Mouse (Mus musculus) forebrain, embryonic 11.5 days (tissue): ENCODE results near the gene Ppa1. TPM values are rescaled to one million over a fixed set of nuclear protein-coding genes. Genes with fewer than 3 reads are reported as not detected.

ENCODE experiments used
- ATAC-seq: fragments of 200-750 bp; cut with Nextera tagmentation; replicated peaks from 2 replicates; pipeline ENCODE4 v1.8.0; 2017; ENCODE audit warnings: moderate TSS enrichment; ENCODE audit not compliant: low FRiP score
- DNase-seq: peaks from one replicate; pipeline ENCODE4 v3.0.0-alpha.2; 2017; ENCODE audit warnings: low spot score
- H3K27ac ChIP-seq: fragments of 300-500 bp; sonication (generic); 2 replicates; pipeline ENCODE4 v1.5.1; 2014; ENCODE audit warnings: low read depth, low read length
- H3K27me3 ChIP-seq: fragments of 300-500 bp; sonication (generic); 2 replicates; pipeline ENCODE4 v1.6.1; 2014; ENCODE audit warnings: mild to moderate bottlenecking, low read length, mixed read lengths; ENCODE audit not compliant: control insufficient read depth, insufficient read depth
- H3K36me3 ChIP-seq: fragments of 300-500 bp; sonication (generic); 2 replicates; pipeline ENCODE4 v1.6.1; 2014; ENCODE audit warnings: mild to moderate bottlenecking, low read length, moderate library complexity, mixed read lengths; ENCODE audit not compliant: control insufficient read depth, insufficient read depth
- H3K4me1 ChIP-seq: fragments of 300-500 bp; sonication (generic); replicated peaks from 2 replicates; pipeline ENCODE4 v1.6.1; 2014; ENCODE audit warnings: low read length, mixed read lengths; ENCODE audit not compliant: control insufficient read depth, insufficient read depth
- H3K4me2 ChIP-seq: fragments of 300-500 bp; sonication (generic); 2 replicates; pipeline ENCODE4 v1.6.1; 2014; ENCODE audit warnings: low read depth, mild to moderate bottlenecking, low read length, moderate library complexity, mixed read lengths; ENCODE audit not compliant: severe bottlenecking
- H3K4me3 ChIP-seq: fragments of 300-500 bp; sonication (generic); 2 replicates; pipeline ENCODE4 v1.5.1; 2014; ENCODE audit warnings: low read depth, low read length
- H3K9ac ChIP-seq: fragments of 300-500 bp; sonication (generic); 2 replicates; pipeline ENCODE4 v1.6.1; 2014; ENCODE audit warnings: low read length
- H3K9me3 ChIP-seq: fragments of 300-500 bp; sonication (generic); 2 replicates; pipeline ENCODE4 v1.6.1; 2016; ENCODE audit warnings: low read length, mixed read lengths; ENCODE audit not compliant: control insufficient read depth
- WGBS: fragments of 180-500 bp; shearing (Covaris S2); extraction: QIAGEN DNeasy Blood & Tissue Kit; methylation state at CpG from one replicate; pipeline ENCODE4 v1.1.7; 2014; 5-methylcytosine and 5-hydroxymethylcytosine counted together
- polyA plus RNA-seq: library from polyadenylated mRNA; unstranded; fragments of >200 nt; fragmentation: Nextera tagmentation; extraction: Ambion mirVana; gene quantifications from 2 replicates; pipeline ENCODE4 v1.2.1, GENCODE M21; 2014

Gene Ppa1
- polyA plus RNA-seq, 1 experiment from 2014 or later, result 330 TPM

- no peak overlapping the region for H3K4me2 ChIP-seq
- H3K9me3 ChIP-seq, result no peaks in the 10 kb centered on the region
- no peak overlapping the region for H3K4me3 ChIP-seq
- peaks cover 21% of the 10 kb centered on the region for H3K27me3 ChIP-seq
- WGBS, result 71% methylated on average over 15 of the region's 15 CpGs
- no peak overlapping the region for H3K9ac ChIP-seq
- H3K4me1 ChIP-seq, result peaks cover 5% of the 10 kb centered on the region
- no peak for ATAC-seq
- no peak for DNase-seq
- H3K27ac ChIP-seq, result no peak overlapping the region
- H3K36me3 ChIP-seq, result no peaks in the 10 kb centered on the region
These were observed 21.0 kb upstream of the Ppa1 start for GRCm38 (mm10) chr10:61627195-61627937.

DNA sequence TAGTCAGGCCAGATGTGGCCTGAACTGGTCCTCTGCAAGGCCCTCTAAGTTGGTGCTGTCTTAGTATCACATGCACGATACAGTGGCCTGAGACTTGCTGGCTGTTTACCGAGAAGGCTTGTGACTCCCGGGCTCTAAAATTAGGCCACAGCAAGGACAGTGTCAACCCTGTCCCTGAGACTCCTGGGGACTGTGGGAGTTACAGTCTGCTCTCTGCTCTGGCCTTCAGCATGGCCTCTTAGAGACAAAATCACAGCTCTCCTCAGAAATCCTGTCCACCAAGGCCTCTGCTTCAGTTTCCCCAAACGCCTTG is 20.5 kb upstream of the Ppa1 start:
- Histone ChIP-seq H3K9ac (no peak overlapping the region), H3K4me1 (peaks cover 5% of the 10 kb centered on the region), H3K27ac (no peak overlapping the region), H3K4me3 (no peak overlapping the region), H3K36me3 (no peaks in the 10 kb centered on the region), H3K4me2 (no peak overlapping the region), H3K9me3 (no peaks in the 10 kb centered on the region), H3K27me3 (peaks cover 21% of the 10 kb centered on the region)
- WGBS, result 82% methylated on average over 4 of the region's 4 CpGs
- DNase-seq (no peak), ATAC-seq (no peak)

DNA sequence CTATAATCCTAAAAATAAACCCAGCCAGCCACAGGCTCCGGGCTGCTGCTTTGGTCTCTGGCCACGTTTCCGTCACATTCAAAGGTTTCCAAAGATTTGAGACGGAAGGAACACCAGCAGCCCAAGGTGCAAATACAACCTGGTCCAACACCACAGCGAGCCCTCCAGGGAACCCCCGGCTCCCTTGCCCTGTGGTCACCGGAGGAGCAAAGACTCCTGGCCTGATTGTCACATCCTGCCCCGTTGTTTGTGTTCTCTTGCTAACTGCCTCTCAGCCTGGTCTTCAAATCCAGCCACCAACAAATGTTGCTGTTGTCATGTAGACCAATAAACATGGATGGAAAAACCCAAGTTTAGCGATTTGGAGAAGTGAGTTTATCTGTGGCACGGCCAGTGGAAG is 15.9 kb upstream of the Ppa1 start:
- H3K36me3 ChIP-seq, result no peaks in the 10 kb centered on the region
- no peaks in the 10 kb centered on the region for H3K4me1 ChIP-seq
- no peak overlapping the region for H3K4me2 ChIP-seq
- H3K9me3 ChIP-seq, result no peaks in the 10 kb centered on the region
- H3K4me3 ChIP-seq, result no peak overlapping the region
- ATAC-seq (no peak), DNase-seq (no peak)
- H3K27ac ChIP-seq, result no peak overlapping the region
- H3K27me3 ChIP-seq, result no peaks in the 10 kb centered on the region
- H3K9ac ChIP-seq, result no peak overlapping the region
- WGBS, result 91% methylated on average over 10 of the region's 10 CpGs

GRCm38 (mm10) chr10:61637055-61637454 is 11.3 kb upstream of the Ppa1 start:
- DNase-seq (no peak), ATAC-seq (no peak)
- H3K4me1 ChIP-seq, result no peaks in the 10 kb centered on the region
- H3K4me3 ChIP-seq, result no peak overlapping the region
- no peak overlapping the region for H3K4me2 ChIP-seq
- no peak overlapping the region for H3K9ac ChIP-seq
- H3K9me3 ChIP-seq, result no peaks in the 10 kb centered on the region
- H3K27ac ChIP-seq, result no peak overlapping the region
- no peaks in the 10 kb centered on the region for H3K36me3 ChIP-seq
- H3K27me3 ChIP-seq, result no peaks in the 10 kb centered on the region
- 82% methylated on average over 7 of the region's 7 CpGs for WGBS

- ATAC-seq, result no peak
- H3K27me3 ChIP-seq, result no peaks in the 10 kb centered on the region
- no peak overlapping the region for H3K9ac ChIP-seq
- no peaks in the 10 kb centered on the region for H3K9me3 ChIP-seq
- H3K4me2 ChIP-seq, result no peak overlapping the region
- no peak overlapping the region for H3K27ac ChIP-seq
- no peaks in the 10 kb centered on the region for H3K4me1 ChIP-seq
- WGBS, result 81% methylated on average over 4 of the region's 4 CpGs
- H3K4me3 ChIP-seq, result no peak overlapping the region
- H3K36me3 ChIP-seq, result no peaks in the 10 kb centered on the region
- DNase-seq, result no peak
These were observed 8.0 kb upstream of the Ppa1 start for GRCm38 (mm10) chr10:61640363-61640762.

DNA sequence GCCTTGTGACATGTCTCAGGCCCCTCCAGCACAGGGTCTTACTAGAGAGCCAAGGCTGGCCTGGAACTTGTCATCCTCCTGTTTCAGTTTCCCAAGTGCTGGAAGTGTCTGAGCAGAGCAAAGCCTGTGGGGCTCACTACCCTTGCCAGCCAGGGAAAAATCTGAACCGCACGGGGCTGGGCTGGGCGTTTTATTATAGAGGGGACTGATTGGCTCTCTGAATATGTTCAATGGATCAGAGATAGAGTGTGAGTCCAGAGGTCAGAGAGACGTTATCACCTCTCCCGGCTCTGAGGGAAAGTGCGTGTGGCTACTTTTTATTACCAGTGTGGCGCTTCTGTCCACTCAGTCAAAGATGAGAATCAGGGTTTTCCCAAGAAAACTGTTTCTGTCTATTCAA is 1.8 kb upstream of the Ppa1 start:
- Histone ChIP-seq H3K4me2 (no peak overlapping the region), H3K36me3 (no peaks in the 10 kb centered on the region; the same call in 1 of the 2 replicates), H3K27me3 (no peaks in the 10 kb centered on the region), H3K4me3 (no peak overlapping the region), H3K9ac (no peak overlapping the region), H3K9me3 (no peaks in the 10 kb centered on the region), H3K4me1 (0 out of 2 replicates have a peak, but pooled peaks cover 2% of the 10 kb centered on the region), H3K27ac (no peak overlapping the region)
- 74% methylated on average over 7 of the region's 7 CpGs for WGBS
- no peak for ATAC-seq
- no peak for DNase-seq

GRCm38 (mm10) chr10:61648737-61649645 is 639 bp downstream of the Ppa1 start:
- Histone ChIP-seq H3K9me3 (no peaks in the 10 kb centered on the region), H3K4me1 (0 out of 2 replicates have a peak, but pooled peaks cover 2% of the 10 kb centered on the region), H3K27me3 (no peaks in the 10 kb centered on the region), H3K4me2 (peak overlapping the region; percentile 76), H3K27ac (peak overlapping the region; percentile 31; the same call in 1 of the 2 replicates), H3K36me3 (no peaks in the 10 kb centered on the region; the same call in 1 of the 2 replicates), H3K9ac (peak overlapping the region; percentile 84), H3K4me3 (peak overlapping the region; percentile 78)
- no peak for DNase-seq
- WGBS, result 1% methylated on average over 49 of the region's 49 CpGs
- ATAC-seq, result peak; percentile 8; the same call in 1 of the 2 replicates

DNA sequence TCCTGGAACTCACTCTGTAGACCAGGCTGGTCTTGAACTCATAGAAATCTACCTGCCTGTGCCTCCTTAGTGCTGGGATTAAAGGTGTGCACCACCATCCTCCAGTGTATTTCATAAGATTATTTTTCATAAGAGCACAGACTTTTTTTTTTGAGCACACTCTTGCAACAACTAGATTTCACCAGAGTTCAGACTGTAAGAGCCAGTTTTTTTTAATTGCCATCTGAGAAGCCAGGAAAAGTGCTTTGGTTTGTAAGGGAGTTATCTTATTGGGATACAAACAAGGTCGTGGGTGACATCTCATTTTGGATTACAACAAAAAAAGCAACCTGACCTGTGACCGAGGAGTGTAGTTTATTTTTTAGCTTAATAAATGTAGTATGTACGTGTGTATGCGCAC is 5.8 kb downstream of the Ppa1 start:
- Histone ChIP-seq H3K36me3 (no peaks in the 10 kb centered on the region; the same call in 1 of the 2 replicates), H3K27ac (no peak overlapping the region), H3K4me1 (no peaks in the 10 kb centered on the region), H3K9me3 (no peaks in the 10 kb centered on the region), H3K4me2 (no peak overlapping the region), H3K27me3 (no peaks in the 10 kb centered on the region), H3K4me3 (no peak overlapping the region), H3K9ac (no peak overlapping the region)
- no peak for DNase-seq
- ATAC-seq, result no peak
- WGBS, result 92% methylated on average over 4 of the region's 4 CpGs
